Mouse (Mus musculus) liver, embryonic 14.5 days (tissue): ENCODE results near the gene Dexi.

Experiments
- CTCF ChIP-seq: IDR thresholded peaks from 2 replicates; pipeline ENCODE4 v1.5.1; 2016; ENCODE audit warnings: antibody characterized with exemption, low read depth, control low read depth
- EP300 ChIP-seq: IDR thresholded peaks from 2 replicates; pipeline ENCODE4 v1.6.1; 2016; ENCODE audit warnings: antibody characterized with exemption, low read depth

DNA sequence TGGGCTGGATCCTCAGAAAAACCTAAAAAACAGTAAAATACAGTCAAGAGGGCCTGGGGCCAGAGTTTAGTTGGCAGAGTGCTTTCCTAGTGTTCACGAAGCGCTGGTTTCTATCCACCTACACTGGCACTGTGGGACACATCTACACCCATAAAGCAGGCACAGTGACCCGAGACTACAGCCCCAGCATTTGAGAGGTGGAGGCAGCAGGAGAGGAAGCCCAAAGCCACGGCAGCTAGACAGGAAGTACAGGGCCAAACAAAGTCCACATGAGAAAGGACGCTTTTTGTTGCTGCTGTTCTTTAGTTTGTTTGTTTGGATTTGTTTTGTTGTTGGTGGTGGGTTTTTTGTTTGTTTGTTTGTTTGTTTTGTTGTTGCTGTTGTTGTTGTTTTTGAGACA lies 6.5 kb downstream of the Dexi start:
- no peak for TF ChIP-seq CTCF
- TF ChIP-seq EP300 = no peak
